Mouse (Mus musculus) ES-Bruce4 (cell line): ENCODE data around the gene Pla1a.

Experiments
- CTCF ChIP-seq: IDR thresholded peaks from one replicate; pipeline ENCODE4 v1.8.1; 2011; ENCODE audit warnings: low read depth, low read length
- EP300 ChIP-seq: IDR thresholded peaks from 2 replicates; pipeline ENCODE4 v1.6.1; 2011; ENCODE audit warnings: low read depth, low read length; ENCODE audit not compliant: insufficient read depth
- POLR2A ChIP-seq: IDR thresholded peaks from one replicate; pipeline ENCODE4 v1.8.1; 2011; ENCODE audit warnings: low read length; ENCODE audit not compliant: insufficient read depth

DNA sequence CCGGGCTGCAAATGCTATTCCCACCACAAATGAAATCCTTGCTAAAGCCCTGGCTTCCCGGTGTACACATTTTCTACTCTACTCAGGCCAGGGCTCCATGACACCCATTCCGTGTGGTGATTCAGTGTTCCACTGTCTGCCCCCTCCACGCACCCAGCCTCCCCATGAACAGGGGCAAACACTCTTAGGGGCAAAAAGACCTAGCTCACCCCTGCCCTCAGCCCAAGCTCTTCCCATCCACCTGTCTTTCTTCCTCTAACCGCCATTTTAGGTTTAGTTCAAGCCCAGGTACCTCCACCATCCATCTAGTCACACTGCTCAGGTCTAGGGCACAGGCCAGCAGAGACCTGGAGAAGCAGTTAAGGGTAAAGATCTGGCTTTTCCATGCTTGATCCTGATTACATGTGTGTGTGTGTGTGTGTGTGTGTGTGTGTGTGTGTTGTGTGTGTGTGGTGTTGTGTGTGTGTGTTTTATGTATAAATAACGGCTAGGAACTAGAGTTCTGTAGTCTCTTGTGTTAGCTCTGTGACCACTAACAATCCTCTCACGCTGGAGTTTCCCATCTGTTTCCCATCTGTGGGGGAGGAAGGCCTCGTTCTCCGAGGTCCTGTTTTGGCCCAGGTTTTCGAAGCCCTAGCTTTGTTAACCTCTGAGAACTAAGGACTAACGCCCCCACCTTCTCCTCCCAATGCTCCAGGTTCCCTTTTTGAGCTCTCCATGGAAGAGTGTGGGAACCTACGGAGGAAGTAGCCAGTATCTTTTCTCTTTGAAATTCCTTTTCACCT lies 18.7 kb upstream of the Pla1a start:
- TF ChIP-seq POLR2A (no peak), CTCF (no peak), EP300 (no peak)
